Mouse (Mus musculus): ENCODE data around the gene Atp5h.

DNA sequence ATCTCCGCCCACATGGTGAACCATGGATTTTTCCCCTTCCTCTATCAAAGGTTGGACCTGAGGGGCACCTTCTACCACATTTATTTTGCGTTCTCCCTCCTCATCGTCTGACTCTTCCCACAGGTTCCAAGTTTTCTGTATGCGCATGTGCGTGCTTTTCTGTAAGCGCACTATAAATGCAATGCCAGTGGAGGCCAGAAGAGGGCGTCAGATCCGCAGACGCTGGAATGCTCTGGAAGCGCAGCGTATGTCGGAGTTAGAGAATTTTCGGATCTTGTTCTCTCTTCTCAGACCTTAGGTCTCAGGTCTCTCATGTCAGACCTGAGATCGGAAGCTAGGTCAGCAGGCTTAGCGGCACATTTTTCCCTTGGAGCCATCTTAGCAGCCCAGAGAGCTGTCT is 35.9 kb upstream of the Atp5h start:
- TF ChIP-seq GATA1 (IDR thresholded peaks at IDR 0.05; ENCODE audit: borderline replicate concordance, low read length) (no peak), TAL1 (conservative IDR thresholded peaks at IDR 0.05; ENCODE audit: low read depth, low read length) (no peak), CTCF (IDR thresholded peaks at IDR 0.05; ENCODE audit: low read depth, low read length) (no peak; the same call in 1 of the 2 replicates)

Measured in G1E (cell line).